Mouse (Mus musculus) hindbrain, embryonic 16.5 days (tissue): ENCODE measurements around the gene H2afy. TPM values are rescaled to one million over a fixed set of nuclear protein-coding genes. Genes with fewer than 3 reads are reported as not detected.

Experiments used
- ATAC-seq: fragments of 200-750 bp; cut with Nextera tagmentation; 2 replicates; pipeline ENCODE4 v1.8.0; 2017; ENCODE audit warnings: moderate TSS enrichment, moderate library complexity
- H3K27ac ChIP-seq: fragments of 300-500 bp; sonication (generic); 2 replicates; pipeline ENCODE4 v1.5.1; 2014; ENCODE audit warnings: low read depth, mild to moderate bottlenecking, control low read depth, low read length, moderate library complexity
- H3K27me3 ChIP-seq: fragments of 300-500 bp; sonication (generic); replicated peaks from 2 replicates; pipeline ENCODE4 v1.6.1; 2014; ENCODE audit warnings: low read length; ENCODE audit not compliant: control insufficient read depth, insufficient read depth
- H3K36me3 ChIP-seq: fragments of 300-500 bp; sonication (generic); 2 replicates; pipeline ENCODE4 v1.6.1; 2014; ENCODE audit warnings: mild to moderate bottlenecking, low read length, moderate library complexity, mixed read lengths; ENCODE audit not compliant: control insufficient read depth, insufficient read depth
- H3K4me1 ChIP-seq: fragments of 300-500 bp; sonication (generic); 2 replicates; pipeline ENCODE4 v1.6.1; 2014; ENCODE audit warnings: low read depth, low read length; ENCODE audit not compliant: control insufficient read depth, insufficient read depth
- H3K4me2 ChIP-seq: fragments of 300-500 bp; sonication (generic); 2 replicates; pipeline ENCODE4 v1.6.1; 2014; ENCODE audit warnings: mild to moderate bottlenecking, low read length, control low read depth, moderate library complexity
- H3K4me3 ChIP-seq: fragments of 300-500 bp; sonication (generic); 2 replicates; pipeline ENCODE4 v1.5.1; 2014; ENCODE audit warnings: mild to moderate bottlenecking, low read length, control low read depth, moderate library complexity
- H3K9ac ChIP-seq: fragments of 300-500 bp; sonication (generic); 2 replicates; pipeline ENCODE4 v1.6.1; 2014; ENCODE audit warnings: low read depth, mild to moderate bottlenecking, control low read depth, low read length, moderate library complexity
- H3K9me3 ChIP-seq: fragments of 300-500 bp; sonication (generic); 2 replicates; pipeline ENCODE4 v1.6.1; 2014; ENCODE audit warnings: mild to moderate bottlenecking, low read length, moderate library complexity; ENCODE audit not compliant: control insufficient read depth
- WGBS: fragments of 180-500 bp; shearing (Covaris S2); extraction: QIAGEN DNeasy Blood & Tissue Kit; methylation state at CpG from one replicate; pipeline ENCODE4 v1.1.7; 2014; 5-methylcytosine and 5-hydroxymethylcytosine counted together
- polyA plus RNA-seq: library from polyadenylated mRNA; unstranded; fragments of >200 nt; fragmentation: Nextera tagmentation; extraction: Ambion mirVana; gene quantifications from 2 replicates; pipeline ENCODE4 v1.2.1, GENCODE M21; 2015

Gene H2afy
- polyA plus RNA-seq, 1 experiment from 2014 or later: 239 TPM

- WGBS: 82% methylated on average over 19 of the region's 19 CpGs
- H3K9me3 ChIP-seq: no peaks in the 10 kb centered on the region
- no peak overlapping the region for H3K4me2 ChIP-seq
- H3K36me3 ChIP-seq: no peaks in the 10 kb centered on the region
- H3K4me1 ChIP-seq: peaks cover 42% of the 10 kb centered on the region
- H3K27ac ChIP-seq: no peak overlapping the region
- no peak for ATAC-seq
- H3K4me3 ChIP-seq: no peak overlapping the region
- H3K27me3 ChIP-seq: no peaks in the 10 kb centered on the region
- no peak overlapping the region for H3K9ac ChIP-seq
These were observed 25.2 kb downstream of the H2afy start for GRCm38 (mm10) chr13:56110694-56111531.

- H3K4me2 ChIP-seq: no peak overlapping the region
- no peak overlapping the region for H3K9ac ChIP-seq
- H3K4me1 ChIP-seq: peaks cover 41% of the 10 kb centered on the region
- no peak overlapping the region for H3K27ac ChIP-seq
- H3K36me3 ChIP-seq: no peaks in the 10 kb centered on the region
- no peaks in the 10 kb centered on the region for H3K9me3 ChIP-seq
- no peak for ATAC-seq
- WGBS: 80% methylated on average over 4 of the region's 4 CpGs
- H3K27me3 ChIP-seq: no peaks in the 10 kb centered on the region
- no peak overlapping the region for H3K4me3 ChIP-seq
These were observed 26.5 kb downstream of the H2afy start for GRCm38 (mm10) chr13:56109703-56110102.

GRCm38 (mm10) chr13:56108849-56109519, 27.2 kb downstream of the H2afy start:
- Histone ChIP-seq H3K4me1 (peaks cover 46% of the 10 kb centered on the region), H3K27me3 (no peaks in the 10 kb centered on the region), H3K27ac (peak overlapping the region; percentile 54; the same call in 1 of the 2 replicates), H3K4me3 (no peak overlapping the region), H3K36me3 (no peaks in the 10 kb centered on the region), H3K9ac (no peak overlapping the region), H3K4me2 (peak overlapping the region; percentile 12; the same call in 1 of the 2 replicates), H3K9me3 (no peaks in the 10 kb centered on the region)
- 48% methylated on average over 17 of the region's 17 CpGs for WGBS
- peak; percentile 14; the same call in 1 of the 2 replicates for ATAC-seq

GRCm38 (mm10) chr13:56104971-56105391, 31.2 kb downstream of the H2afy start:
- Histone ChIP-seq H3K27me3 (no peaks in the 10 kb centered on the region), H3K4me3 (no peak overlapping the region), H3K4me2 (no peak overlapping the region), H3K36me3 (no peaks in the 10 kb centered on the region), H3K27ac (peak overlapping the region; percentile 57; the same call in 1 of the 2 replicates), H3K9ac (no peak overlapping the region), H3K4me1 (peaks cover 34% of the 10 kb centered on the region), H3K9me3 (no peaks in the 10 kb centered on the region)
- WGBS: 83% methylated on average over 6 of the region's 6 CpGs
- ATAC-seq: no peak

GRCm38 (mm10) chr13:56103796-56104746, 32.1 kb downstream of the H2afy start:
- peak; percentile 83 for ATAC-seq
- H3K36me3 ChIP-seq: no peaks in the 10 kb centered on the region
- WGBS: 79% methylated on average over 26 of the region's 26 CpGs
- H3K27me3 ChIP-seq: no peaks in the 10 kb centered on the region
- peak overlapping the region; percentile 57 for H3K27ac ChIP-seq
- no peak overlapping the region for H3K9ac ChIP-seq
- peaks cover 25% of the 10 kb centered on the region for H3K4me1 ChIP-seq
- no peak overlapping the region for H3K4me2 ChIP-seq
- H3K9me3 ChIP-seq: no peaks in the 10 kb centered on the region
- H3K4me3 ChIP-seq: no peak overlapping the region

GRCm38 (mm10) chr13:56102160-56102559, 34.0 kb downstream of the H2afy start:
- no peak for ATAC-seq
- H3K9ac ChIP-seq: no peak overlapping the region
- 56% methylated on average over 9 of the region's 9 CpGs for WGBS

GRCm38 (mm10) chr13:56095601-56096195, 40.5 kb downstream of the H2afy start:
- H3K27ac ChIP-seq: no peak overlapping the region
- H3K9ac ChIP-seq: no peak overlapping the region
- H3K4me3 ChIP-seq: no peak overlapping the region
- no peak for ATAC-seq
- WGBS: 76% methylated on average over 18 of the region's 18 CpGs
- H3K36me3 ChIP-seq: no peaks in the 10 kb centered on the region
- H3K4me2 ChIP-seq: no peak overlapping the region
- H3K4me1 ChIP-seq: peaks cover 26% of the 10 kb centered on the region
- H3K27me3 ChIP-seq: no peaks in the 10 kb centered on the region
- H3K9me3 ChIP-seq: no peaks in the 10 kb centered on the region

More at GRCm38 (mm10) chr13:56102160-56102559, 34.0 kb downstream of the H2afy start:
- Histone ChIP-seq H3K4me2 (no peak overlapping the region), H3K27me3 (no peaks in the 10 kb centered on the region), H3K9me3 (no peaks in the 10 kb centered on the region), H3K36me3 (no peaks in the 10 kb centered on the region), H3K4me3 (no peak overlapping the region), H3K4me1 (peaks cover 20% of the 10 kb centered on the region), H3K27ac (no peak overlapping the region)

GRCm38 (mm10) chr13:56094544-56094943, 41.6 kb downstream of the H2afy start:
- 61% methylated on average over 8 of the region's 8 CpGs for WGBS
- no peak overlapping the region for H3K4me2 ChIP-seq

More at GRCm38 (mm10) chr13:56094544-56094943, 41.6 kb downstream of the H2afy start:
- Histone ChIP-seq H3K9me3 (no peaks in the 10 kb centered on the region), H3K27ac (peak overlapping the region; percentile 19; the same call in 1 of the 2 replicates), H3K9ac (no peak overlapping the region), H3K4me3 (no peak overlapping the region), H3K36me3 (no peaks in the 10 kb centered on the region), H3K27me3 (no peaks in the 10 kb centered on the region), H3K4me1 (peaks cover 26% of the 10 kb centered on the region)
- ATAC-seq: no peak
